Mouse (Mus musculus) right cerebral cortex, postnatal 25 days (tissue): ENCODE measurements around the gene Echdc2.

Source experiments
- DNase-seq: peaks from one replicate; pipeline ENCODE4 v3.0.0; 2022

The Echdc2 gene

GRCm38 (mm10) chr4:108213023-108213422, 47.8 kb downstream of the Echdc2 start:
- DNase-seq = no peak

- no peak for DNase-seq
These were observed 52.3 kb downstream of the Echdc2 start, which contains the start of gene Zyg11a for GRCm38 (mm10) chr4:108217332-108218179. TSS of gene Zyg11a (minus strand) at chr4:108218048.

- no peak for DNase-seq
These were observed 53.8 kb downstream of the Echdc2 start for GRCm38 (mm10) chr4:108219019-108219418.

GRCm38 (mm10) chr4:108222507-108222906, 57.3 kb downstream of the Echdc2 start:
- no peak for DNase-seq

- DNase-seq = no peak
These were observed 60.2 kb downstream of the Echdc2 start for GRCm38 (mm10) chr4:108225341-108225872.
